Mouse (Mus musculus) forebrain, postnatal 0 days (tissue): ENCODE results near the gene Trpm6. TPM values are rescaled to one million over a fixed set of nuclear protein-coding genes. Genes with fewer than 3 reads are reported as not detected.

Experiments used
- ATAC-seq: fragments of 200-750 bp; cut with Nextera tagmentation; 2 replicates; pipeline ENCODE4 v1.8.0; 2017; ENCODE audit warnings: mild to moderate bottlenecking, moderate library complexity
- DNase-seq: peaks from one replicate; pipeline ENCODE4 v3.0.0-alpha.2; 2015
- H3K27ac ChIP-seq: fragments of 300-500 bp; sonication (generic); 2 replicates; pipeline ENCODE4 v1.5.1; 2014; ENCODE audit warnings: low read depth, mild to moderate bottlenecking, antibody characterized with exemption, low read length, moderate library complexity, mixed read lengths
- H3K27me3 ChIP-seq: fragments of 300-500 bp; sonication (generic); 2 replicates; pipeline ENCODE4 v1.6.1; 2014; ENCODE audit warnings: mild to moderate bottlenecking, low read length, mixed read lengths; ENCODE audit not compliant: insufficient read depth
- H3K36me3 ChIP-seq: fragments of 300-500 bp; sonication (generic); 2 replicates; pipeline ENCODE4 v1.6.1; 2014; ENCODE audit warnings: mild to moderate bottlenecking, moderate library complexity; ENCODE audit not compliant: insufficient read depth
- H3K4me1 ChIP-seq: fragments of 300-500 bp; sonication (generic); 2 replicates; pipeline ENCODE4 v1.6.1; 2014; ENCODE audit warnings: antibody characterized with exemption; ENCODE audit not compliant: insufficient read depth
- H3K4me2 ChIP-seq: fragments of 300-500 bp; sonication (generic); 2 replicates; pipeline ENCODE4 v1.6.1; 2014; ENCODE audit warnings: low read depth, mild to moderate bottlenecking, moderate library complexity
- H3K4me3 ChIP-seq: fragments of 300-500 bp; sonication (generic); 2 replicates; pipeline ENCODE4 v1.5.1; 2014; ENCODE audit warnings: low read depth, low read length, mixed read lengths
- H3K9ac ChIP-seq: fragments of 300-500 bp; sonication (generic); 2 replicates; pipeline ENCODE4 v1.6.1; 2014; ENCODE audit warnings: mild to moderate bottlenecking
- H3K9me3 ChIP-seq: fragments of 300-500 bp; sonication (generic); 2 replicates; pipeline ENCODE4 v1.6.1; 2016; ENCODE audit warnings: low read length
- CTCF ChIP-seq: sonication (generic); IDR thresholded peaks from 2 replicates; pipeline ENCODE4 v1.5.1; 2016; ENCODE audit warnings: antibody characterized with exemption, control low read depth, low read depth
- WGBS: fragments of 180-500 bp; shearing (Covaris S2); extraction: QIAGEN DNeasy Blood & Tissue Kit; methylation state at CpG from one replicate; pipeline ENCODE4 v1.1.7; 2014; 5-methylcytosine and 5-hydroxymethylcytosine counted together
- polyA plus RNA-seq: library from polyadenylated mRNA; unstranded; fragments of >200 nt; fragmentation: Nextera tagmentation; extraction: Ambion mirVana; gene quantifications from 2 replicates; pipeline ENCODE4 v1.2.1, GENCODE M21; 2015
- total RNA-seq: library from RNA; depleted of rRNA; stranded (reverse); fragments of >200 nt; gene quantifications from 2 replicates; pipeline ENCODE4 v1.2.3, GENCODE M21; 2014; rRNA removed

Gene Trpm6
- total and polyA plus RNA-seq, 2 experiments from 2014 or later = 0.27 to 0.29 TPM

DNA sequence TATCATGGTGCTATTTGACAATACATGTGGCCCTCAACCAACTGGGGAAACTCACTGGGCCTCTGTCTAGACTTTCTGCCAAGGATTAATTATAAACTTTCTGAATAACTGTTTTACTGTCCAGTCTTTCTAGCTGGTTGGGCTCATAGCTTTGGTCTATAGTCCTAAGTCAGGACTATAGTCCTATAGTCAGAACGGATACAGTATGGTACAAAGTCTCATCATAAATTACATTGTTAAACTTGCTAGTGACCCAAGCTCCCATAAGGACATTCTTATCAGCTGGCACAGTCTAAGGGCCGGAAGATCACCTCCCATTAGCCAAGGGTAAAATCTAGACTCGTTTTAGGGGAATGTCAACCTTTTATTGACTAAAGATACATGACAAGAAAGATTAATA, 155.7 kb downstream of the Trpm6 start:
- no peaks in the 10 kb centered on the region for H3K4me1 ChIP-seq
- no peak overlapping the region for H3K4me2 ChIP-seq
- DNase-seq (no peak), ATAC-seq (no peak)
- TF ChIP-seq CTCF = no peak
- 69% methylated on average over 3 of the region's 3 CpGs for WGBS
- H3K9me3 ChIP-seq = no peaks in the 10 kb centered on the region
- H3K9ac ChIP-seq = no peak overlapping the region
- no peaks in the 10 kb centered on the region for H3K36me3 ChIP-seq
- no peak overlapping the region for H3K27ac ChIP-seq
- H3K4me3 ChIP-seq = no peak overlapping the region
- H3K27me3 ChIP-seq = no peaks in the 10 kb centered on the region

DNA sequence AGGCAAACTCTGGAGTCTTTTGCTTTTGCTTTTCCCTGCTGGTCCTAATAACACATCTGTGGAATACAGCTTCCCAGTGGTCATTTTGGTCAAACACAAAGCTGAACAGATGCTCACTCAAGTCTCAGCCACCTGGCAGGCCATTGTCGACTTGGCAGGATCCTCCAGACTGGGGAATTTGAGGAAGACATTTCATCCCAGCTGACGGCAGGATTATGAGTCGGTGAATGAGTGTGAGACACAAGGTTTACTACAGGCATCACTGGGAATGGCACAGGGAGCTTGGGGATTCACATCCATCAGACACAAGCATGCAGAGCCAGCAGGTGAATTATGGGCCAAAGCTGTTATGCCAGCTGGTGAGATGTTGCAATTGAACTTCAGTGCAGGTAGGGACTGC, 159.9 kb downstream of the Trpm6 start:
- H3K27me3 ChIP-seq = no peaks in the 10 kb centered on the region
- DNase-seq = no peak
- H3K27ac ChIP-seq = no peak overlapping the region
- H3K9ac ChIP-seq = no peak overlapping the region
- 61% methylated on average over 3 of the region's 3 CpGs for WGBS
- no peak for ATAC-seq
- TF ChIP-seq CTCF = no peak
- H3K4me3 ChIP-seq = no peak overlapping the region
- no peaks in the 10 kb centered on the region for H3K9me3 ChIP-seq
- no peaks in the 10 kb centered on the region for H3K4me1 ChIP-seq
- H3K36me3 ChIP-seq = no peaks in the 10 kb centered on the region
- no peak overlapping the region for H3K4me2 ChIP-seq

DNA sequence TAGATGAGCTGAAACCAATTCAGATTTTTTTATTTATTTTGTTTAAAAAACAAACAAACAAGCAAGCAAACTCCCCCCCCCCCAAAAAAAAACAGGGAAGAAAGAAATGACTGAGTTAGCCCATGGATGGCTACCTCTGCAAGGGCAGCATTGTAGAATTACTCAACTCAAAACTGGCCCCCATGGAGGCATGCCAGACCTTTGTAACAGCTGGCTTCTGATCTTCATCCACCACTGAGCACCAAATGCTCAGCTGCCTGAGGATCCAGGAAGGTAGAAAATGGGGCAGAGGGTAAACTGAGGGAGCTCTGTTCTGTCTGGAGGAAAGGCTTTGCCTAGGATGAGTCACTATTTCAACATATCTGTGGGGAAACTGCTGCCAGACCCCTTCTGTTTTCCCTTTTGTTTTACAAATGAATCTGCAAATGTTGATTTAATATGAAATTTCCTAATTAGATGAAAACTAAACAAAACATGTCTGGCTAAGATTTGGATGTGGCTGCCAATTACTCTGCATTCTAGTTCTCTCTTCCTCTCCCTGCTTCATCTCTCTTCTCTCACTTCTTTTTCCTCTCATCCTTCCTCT, 162.1 kb downstream of the Trpm6 start:
- Histone ChIP-seq H3K9me3 (no peaks in the 10 kb centered on the region), H3K4me2 (no peak overlapping the region), H3K36me3 (no peaks in the 10 kb centered on the region), H3K9ac (no peak overlapping the region), H3K27ac (no peak overlapping the region), H3K27me3 (no peaks in the 10 kb centered on the region), H3K4me1 (no peaks in the 10 kb centered on the region), H3K4me3 (no peak overlapping the region)
- no peak for DNase-seq
- no peak for TF ChIP-seq CTCF
- no peak for ATAC-seq

DNA sequence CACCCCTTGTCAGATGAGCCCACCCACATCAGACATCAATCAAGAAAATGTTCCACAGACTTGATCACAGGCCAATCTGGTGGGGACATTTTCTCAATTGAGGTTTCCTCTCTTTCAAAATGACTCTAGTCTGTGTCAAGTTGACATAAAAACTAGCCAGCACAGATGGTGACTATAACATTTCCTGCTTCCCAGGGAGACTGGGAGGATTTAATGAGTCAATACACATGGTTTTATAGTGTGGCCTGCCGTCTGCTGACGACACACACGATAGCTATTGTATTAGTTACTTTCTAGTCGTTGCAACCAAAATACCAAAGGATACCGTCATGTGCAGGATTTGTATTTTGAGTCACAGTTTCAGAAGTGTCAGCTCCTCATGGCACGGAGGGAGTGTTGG, 191.6 kb downstream of the Trpm6 start:
- TF ChIP-seq CTCF = no peak
- WGBS = 77% methylated on average over 6 of the region's 6 CpGs
- Histone ChIP-seq H3K4me1 (no peaks in the 10 kb centered on the region), H3K27ac (no peak overlapping the region), H3K4me2 (no peak overlapping the region), H3K4me3 (no peak overlapping the region), H3K9ac (no peak overlapping the region), H3K27me3 (no peaks in the 10 kb centered on the region), H3K9me3 (no peaks in the 10 kb centered on the region), H3K36me3 (no peaks in the 10 kb centered on the region)
- DNase-seq = no peak
- no peak for ATAC-seq

Other genes starting within 250 kb of the Trpm6 start
- 29.9 and 30.8 TPM in 2 replicates for gene Ostf1, start 118.2 kb upstream of the Trpm6 start, total RNA-seq
- gene Ostf1, start 118.2 kb upstream of the Trpm6 start, polyA plus RNA-seq = 37.7 and 39.0 TPM in 2 replicates
- gene Nmrk1, start 118.0 kb upstream of the Trpm6 start, total RNA-seq = 3.0 and 3.6 TPM in 2 replicates
- gene Nmrk1, start 118.0 kb upstream of the Trpm6 start, polyA plus RNA-seq = 2.1 and 4.8 TPM in 2 replicates
- 8.6 and 94.9 TPM in 2 replicates for gene Carnmt1, start 79.2 kb upstream of the Trpm6 start, total RNA-seq
- 8.5 and 10.6 TPM in 2 replicates for gene Carnmt1, start 79.2 kb upstream of the Trpm6 start, polyA plus RNA-seq
- 61.5 and 65.9 TPM in 2 replicates for gene D030056L22Rik, start 36.8 kb upstream of the Trpm6 start, total RNA-seq
- 40.8 and 42.4 TPM in 2 replicates for gene D030056L22Rik, start 36.8 kb upstream of the Trpm6 start, polyA plus RNA-seq